Mouse (Mus musculus) lung, postnatal 14 days (tissue): ENCODE measurements around the gene Tgds.
"Not testable (repeated sequence)": the region's sequence is repeated elsewhere in the genome, so short reads cannot be mapped to it uniquely, and the experiment has no call there.

Experiments
- DNase-seq: peaks from one replicate; pipeline ENCODE4 v3.0.0; 2021

The Tgds gene

DNA sequence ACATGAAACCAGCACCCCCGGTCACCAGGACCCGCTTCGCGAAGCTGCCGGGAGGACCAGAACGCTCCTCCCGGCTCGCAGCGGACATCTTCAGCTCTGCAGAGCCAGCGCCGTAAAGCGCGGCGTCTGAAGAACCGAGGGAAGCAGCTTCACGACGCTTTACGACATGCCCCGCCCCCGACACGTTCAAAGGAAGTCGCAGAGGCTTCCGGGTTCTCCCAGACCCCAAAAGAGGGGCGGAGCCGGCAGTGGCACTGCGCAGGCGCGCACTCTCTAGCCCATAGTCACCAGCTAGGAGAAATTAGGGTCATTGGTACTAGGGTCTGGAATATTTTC lies at the start of gene Tgds:
Gene Tgds, minus strand, starts transcription at position 114 of the 336 bp plus-strand sequence.
- DNase-seq: peak; percentile 99

GRCm38 (mm10) chr14:118180711-118181177 lies 48.2 kb upstream of the Tgds start:
- DNase-seq: peak; percentile 42

DNA sequence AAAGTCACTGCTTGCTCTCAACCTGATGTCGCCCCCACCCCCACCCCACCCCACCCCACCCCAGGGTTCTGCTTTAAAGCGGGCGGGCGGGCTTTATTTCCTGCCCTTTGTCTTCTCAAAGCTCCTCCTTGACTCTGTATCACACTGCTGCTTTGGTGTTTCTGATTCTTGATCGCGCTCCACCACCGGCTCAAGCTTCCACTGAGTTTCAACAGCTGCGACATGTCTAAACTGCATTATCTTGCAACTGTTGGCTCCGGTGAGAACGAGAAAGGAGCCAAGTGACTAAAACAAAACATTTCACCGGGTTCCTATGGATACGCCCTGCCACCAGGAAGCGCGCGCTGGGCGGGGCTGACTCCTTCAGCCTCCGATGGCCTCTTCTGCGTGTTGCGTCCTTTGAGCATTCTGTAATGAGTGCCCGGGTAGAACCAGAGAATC lies 47.6 kb upstream of the Tgds start:
- peak; percentile 71 for DNase-seq

DNA sequence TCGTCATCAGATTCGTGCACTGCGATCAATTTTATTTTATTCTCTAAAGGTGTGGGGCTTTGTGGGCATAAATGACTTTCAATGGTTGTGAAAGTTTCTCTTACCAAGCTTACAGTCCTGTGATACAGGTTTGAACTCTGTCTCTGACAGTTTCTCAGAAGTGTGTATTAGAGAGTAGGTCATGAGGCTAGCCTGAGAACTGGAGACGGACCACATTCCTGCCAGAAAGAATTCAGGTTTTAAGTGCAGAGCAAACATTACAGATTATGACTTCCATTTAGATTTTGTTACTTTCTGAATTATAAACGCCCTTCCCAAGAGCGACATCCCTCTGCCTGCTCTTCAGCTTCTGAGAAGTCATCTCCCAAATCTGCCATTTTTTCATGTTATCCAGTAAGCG lies 47.1 kb upstream of the Tgds start:
- DNase-seq: no peak

GRCm38 (mm10) chr14:118179251-118179650 lies 46.7 kb upstream of the Tgds start:
- DNase-seq: no peak

GRCm38 (mm10) chr14:118175694-118176085 lies 43.1 kb upstream of the Tgds start:
- no peak for DNase-seq

- DNase-seq: no peak
Observed at GRCm38 (mm10) chr14:118175071-118175693, 42.6 kb upstream of the Tgds start.

DNA sequence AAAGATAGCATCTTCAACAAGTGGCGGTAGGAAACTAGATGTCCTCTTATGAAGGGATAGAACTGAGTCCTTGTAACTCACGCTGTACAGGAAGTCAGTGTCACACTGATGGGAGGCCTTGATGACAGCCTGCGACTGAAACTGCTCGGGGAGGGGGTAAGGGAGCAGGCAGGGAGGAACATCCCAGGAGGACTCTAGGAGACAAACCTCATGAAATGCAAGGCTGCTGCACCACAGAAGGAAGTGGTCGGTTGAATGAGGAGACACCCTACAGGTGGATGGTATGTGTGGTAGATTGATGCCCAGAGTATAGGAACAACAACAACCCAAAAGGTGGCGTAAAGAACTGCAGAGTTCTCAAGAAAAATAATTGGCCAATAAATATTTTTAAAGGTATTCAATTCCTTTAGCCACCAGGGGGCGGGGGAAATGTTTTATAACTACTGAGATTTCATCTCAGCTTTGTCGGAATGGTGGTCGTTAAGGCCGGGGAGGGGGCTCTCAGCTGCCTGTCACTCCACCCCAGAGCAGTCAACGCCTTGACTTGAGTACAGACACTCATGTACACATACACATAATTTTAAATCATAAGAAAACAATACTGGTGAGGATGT lies 41.1 kb upstream of the Tgds start:
- no peak for DNase-seq

DNA sequence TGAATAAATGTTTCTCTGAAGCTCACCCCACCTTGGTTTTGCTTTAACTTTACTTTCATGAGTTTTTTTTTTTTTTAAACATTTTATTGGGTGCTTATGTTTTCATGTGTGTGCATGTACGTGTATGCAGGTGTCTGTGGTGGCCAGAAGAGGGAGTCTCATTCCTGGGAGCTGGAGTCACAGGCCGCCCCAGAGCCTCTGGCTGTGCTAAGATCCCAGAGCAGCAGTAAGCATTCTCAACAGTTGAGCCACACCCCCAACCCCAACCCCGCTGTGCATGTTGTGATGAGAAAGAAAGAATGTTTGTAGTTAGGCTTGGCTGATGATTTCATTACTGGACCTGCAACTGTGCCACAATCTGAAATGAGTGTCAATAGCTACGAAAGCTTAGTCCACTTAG lies 36.2 kb upstream of the Tgds start:
- DNase-seq: no peak

GRCm38 (mm10) chr14:118162640-118163039 lies 30.1 kb upstream of the Tgds start:
- DNase-seq: no peak

- no peak for DNase-seq
Observed at GRCm38 (mm10) chr14:118161751-118162150, 29.2 kb upstream of the Tgds start.

GRCm38 (mm10) chr14:118157146-118157545 lies 24.6 kb upstream of the Tgds start:
- peak; percentile 56 for DNase-seq

DNA sequence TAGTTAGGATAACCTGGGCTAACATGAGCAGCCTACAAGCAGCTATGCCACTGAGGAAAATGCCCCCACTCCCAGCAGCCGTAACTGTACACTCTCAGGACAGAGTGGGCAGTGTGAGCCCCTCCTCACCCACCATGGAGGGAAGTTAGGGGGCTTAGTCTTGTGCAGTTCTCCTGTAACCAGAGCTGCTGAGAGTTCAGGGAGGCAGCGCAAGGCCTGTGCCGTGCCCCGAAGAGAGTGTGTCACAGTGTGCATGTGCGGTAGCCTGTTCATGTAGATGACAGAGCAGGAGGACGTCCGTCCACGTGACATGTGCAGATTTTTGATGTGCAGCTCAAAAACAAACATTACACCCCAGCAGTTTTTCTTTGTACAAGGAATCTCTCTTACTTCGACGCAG lies 24.2 kb upstream of the Tgds start:
- DNase-seq: no peak

DNA sequence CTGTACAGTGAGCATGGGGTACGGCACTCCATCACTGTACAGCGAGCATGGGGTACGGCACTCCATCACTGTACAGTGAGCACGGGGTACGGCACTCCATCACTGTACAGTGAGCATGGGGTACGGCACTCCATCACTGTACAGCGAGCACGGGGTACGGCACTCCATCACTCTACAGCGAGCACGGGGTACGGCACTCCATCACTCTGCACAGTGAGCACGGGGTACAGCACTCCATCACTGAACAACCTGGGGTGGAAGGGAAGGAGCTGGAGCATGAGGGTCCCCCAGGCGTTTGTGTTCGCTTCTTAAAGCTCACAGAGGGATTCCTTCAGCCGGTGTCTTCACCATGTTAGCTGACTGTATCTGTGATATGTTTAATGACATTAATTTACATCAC lies 23.5 kb upstream of the Tgds start:
- DNase-seq: not testable (repeated sequence)

DNA sequence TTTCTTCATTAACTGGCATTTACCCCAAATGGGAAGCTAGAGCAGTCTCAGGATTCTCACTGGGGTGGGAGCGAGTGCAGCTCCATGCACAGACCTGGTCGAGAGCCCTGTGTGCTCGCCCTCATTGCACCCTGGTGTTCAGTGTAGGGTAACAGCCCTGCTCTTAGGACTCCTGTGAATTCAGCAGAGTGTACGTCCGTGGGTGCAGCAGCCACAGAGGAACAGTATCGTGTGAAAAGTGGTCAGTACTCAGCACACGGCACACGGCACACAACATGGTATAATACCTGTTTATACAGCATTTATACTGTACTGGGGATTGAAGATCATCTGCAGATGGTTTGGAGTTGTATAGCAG lies 19.7 kb upstream of the Tgds start:
- no peak for DNase-seq

GRCm38 (mm10) chr14:118151651-118152293 lies 19.2 kb upstream of the Tgds start:
- peak; percentile 15 for DNase-seq

- no peak for DNase-seq
Observed at GRCm38 (mm10) chr14:118150656-118151551, 18.3 kb upstream of the Tgds start.

DNA sequence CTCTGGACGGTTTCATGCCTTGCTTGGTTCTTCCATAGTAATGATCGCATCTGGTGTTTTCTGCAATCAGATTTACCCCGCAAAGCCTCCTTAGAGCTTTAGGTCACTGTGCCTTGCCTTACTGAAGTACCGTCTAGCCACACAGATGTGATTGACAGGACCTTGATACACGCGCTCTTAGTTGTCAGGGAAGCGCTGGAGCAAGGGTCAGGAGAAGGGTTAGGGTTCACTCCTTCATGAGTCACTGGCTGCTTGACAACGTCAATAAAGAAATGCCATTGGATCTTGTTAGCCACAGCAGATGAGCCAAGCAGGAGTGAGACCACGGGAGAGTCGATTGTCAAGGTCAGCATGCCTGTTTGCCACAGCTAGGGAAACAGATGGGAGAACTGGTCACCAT lies 16.0 kb upstream of the Tgds start:
- DNase-seq: no peak

DNA sequence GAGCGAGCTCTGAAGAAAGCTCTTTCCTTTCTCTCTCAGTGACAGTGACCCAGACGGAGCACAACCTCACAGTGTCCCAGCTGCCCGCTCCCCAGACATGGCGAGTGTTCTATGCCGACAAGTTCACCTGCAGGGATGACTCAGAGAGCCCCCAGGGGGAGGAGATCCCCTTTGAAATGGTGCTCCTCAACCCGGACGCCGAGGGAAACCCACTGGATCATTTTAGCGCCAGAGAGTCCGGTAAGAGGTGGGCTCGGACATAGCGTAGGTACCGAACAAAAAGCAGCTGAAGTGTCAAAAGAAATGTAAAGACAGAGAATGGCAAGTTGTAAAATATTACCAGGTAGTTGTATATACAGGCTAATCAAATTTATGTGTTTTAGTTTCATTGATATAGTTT lies 15.5 kb upstream of the Tgds start:
- DNase-seq: no peak

DNA sequence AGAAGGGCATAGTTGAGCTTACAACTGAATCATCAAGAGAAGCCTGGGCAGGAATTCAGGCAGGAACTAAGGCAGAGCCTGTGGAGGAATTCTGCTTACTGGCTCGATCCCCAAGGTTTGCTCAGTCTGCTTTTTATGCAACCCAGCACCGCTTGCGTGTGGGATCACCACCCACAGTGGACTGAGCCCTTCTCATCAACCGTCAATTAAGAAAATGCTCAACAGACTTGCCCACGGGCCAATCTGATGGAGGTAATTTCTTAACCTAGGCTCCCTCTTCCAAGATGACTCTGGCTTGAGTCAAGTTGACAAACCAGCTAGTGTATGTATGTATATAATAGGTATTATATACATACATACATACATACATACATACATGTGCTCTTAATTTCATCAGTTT lies 9.7 kb upstream of the Tgds start:
- no peak for DNase-seq

- DNase-seq: peak; percentile 18
Observed at GRCm38 (mm10) chr14:118137487-118137886, 4.9 kb upstream of the Tgds start.

DNA sequence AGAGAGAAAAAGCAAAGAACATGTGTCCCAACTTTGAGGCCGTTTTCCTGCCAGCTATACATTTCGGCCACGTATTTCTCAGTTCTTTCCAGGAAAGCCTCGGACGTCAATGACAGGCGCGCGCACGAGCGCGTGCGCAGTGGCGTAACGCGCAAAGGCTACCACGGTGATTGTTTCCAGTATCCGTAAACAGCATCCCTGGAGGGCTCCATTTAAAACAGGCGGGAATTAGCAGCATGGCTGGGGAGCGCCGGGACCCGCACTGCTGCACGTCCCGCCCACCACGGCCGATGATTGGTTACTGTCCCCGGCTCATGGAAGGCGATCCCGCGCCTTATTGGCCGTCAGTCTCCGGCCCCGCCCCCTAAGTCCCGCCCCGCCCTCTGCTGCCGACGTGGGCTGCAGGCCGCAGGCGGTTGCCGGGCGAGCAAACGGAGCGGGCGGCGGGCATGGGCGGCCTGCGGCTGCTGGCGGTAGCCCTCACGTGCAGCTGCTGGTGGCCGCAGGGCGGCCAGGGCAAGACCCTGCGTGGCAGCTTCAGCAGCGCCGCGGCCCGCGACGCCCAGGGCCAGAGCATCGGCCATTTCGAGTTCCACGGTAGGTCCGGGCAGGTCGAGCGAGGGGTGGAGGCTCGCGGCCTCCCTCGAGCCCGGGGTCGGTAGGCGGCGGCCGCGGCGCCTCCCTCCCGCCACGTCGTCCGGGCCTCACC lies 4.3 kb upstream of the Tgds start, which contains the start of gene Gpr180:
Gene Gpr180, plus strand, starts transcription at position 415 of the 709 bp plus-strand sequence.
- DNase-seq: peak; percentile 99
